Mouse (Mus musculus) ES-E14 (cell line): ENCODE results near the gene Plac9a.

ENCODE experiments used
- CHD2 ChIP-seq: IDR thresholded peaks from 2 replicates; pipeline ENCODE4 v1.6.1; 2014; ENCODE audit warnings: mild to moderate bottlenecking, low read depth, low read length, inconsistent platforms
- HCFC1 ChIP-seq: IDR thresholded peaks from 2 replicates; pipeline ENCODE4 v1.6.1; 2012; ENCODE audit warnings: low read length, inconsistent platforms, borderline replicate concordance; ENCODE audit not compliant: insufficient read depth
- MAFK ChIP-seq: IDR thresholded peaks from 2 replicates; pipeline ENCODE4 v1.6.1; 2014; ENCODE audit warnings: mild to moderate bottlenecking, low read depth, low read length, inconsistent platforms; ENCODE audit not compliant: insufficient read depth
- ZC3H11A ChIP-seq: IDR thresholded peaks from 2 replicates; pipeline ENCODE4 v1.6.1; 2012; ENCODE audit warnings: low read depth, mild to moderate bottlenecking, inconsistent platforms, low read length, borderline replicate concordance

GRCm38 (mm10) chr14:25861771-25862530 lies 40.9 kb downstream of the Plac9a start:
- no peak for TF ChIP-seq MAFK
- no peak for TF ChIP-seq ZC3H11A
- TF ChIP-seq HCFC1, result no peak
- TF ChIP-seq CHD2, result no peak
